Mouse (Mus musculus): ENCODE results near the gene Rgs9bp.

Gene Rgs9bp

GRCm38 (mm10) chr7:35585191-35586054 is at the start of gene Rgs9bp:
TSS of gene Rgs9bp (minus strand) at chr7:35585582.
- no peak for DNase-seq (ENCODE audit: low read depth, low spot score)

GRCm38 (mm10) chr7:35628496-35628895 is 43.1 kb upstream of the Rgs9bp start:
- DNase-seq (ENCODE audit: low read depth, low spot score), result no peak

- DNase-seq (ENCODE audit: low read depth, low spot score), result no peak
Observed at GRCm38 (mm10) chr7:35627371-35627770, 42.0 kb upstream of the Rgs9bp start.

GRCm38 (mm10) chr7:35626038-35626437 is 40.7 kb upstream of the Rgs9bp start:
- no peak for DNase-seq (ENCODE audit: low read depth, low spot score)

GRCm38 (mm10) chr7:35622626-35623025 is 37.2 kb upstream of the Rgs9bp start:
- no peak for DNase-seq (ENCODE audit: low read depth, low spot score)

GRCm38 (mm10) chr7:35617513-35617912 is 32.1 kb upstream of the Rgs9bp start:
- no peak for DNase-seq (ENCODE audit: low read depth, low spot score)

GRCm38 (mm10) chr7:35609245-35609644 is 23.9 kb upstream of the Rgs9bp start:
- DNase-seq (ENCODE audit: low read depth, low spot score), result no peak

- DNase-seq (ENCODE audit: low read depth, low spot score), result no peak
Observed at GRCm38 (mm10) chr7:35606816-35607215, 21.4 kb upstream of the Rgs9bp start.

- no peak for DNase-seq (ENCODE audit: low read depth, low spot score)
Observed at GRCm38 (mm10) chr7:35602766-35603165, 17.4 kb upstream of the Rgs9bp start.

- no peak for DNase-seq (ENCODE audit: low read depth, low spot score)
Observed at GRCm38 (mm10) chr7:35601106-35601505, 15.7 kb upstream of the Rgs9bp start.

- DNase-seq (ENCODE audit: low read depth, low spot score), result no peak
Observed at GRCm38 (mm10) chr7:35600031-35600430, 14.6 kb upstream of the Rgs9bp start.

GRCm38 (mm10) chr7:35599492-35599891 is 14.1 kb upstream of the Rgs9bp start:
- DNase-seq (ENCODE audit: low read depth, low spot score), result no peak

GRCm38 (mm10) chr7:35594311-35594710 is 8.9 kb upstream of the Rgs9bp start:
- no peak for DNase-seq (ENCODE audit: low read depth, low spot score)

- DNase-seq (ENCODE audit: low read depth, low spot score), result peak; percentile 39
Observed at GRCm38 (mm10) chr7:35590731-35591191, 5.4 kb upstream of the Rgs9bp start.

- DNase-seq (ENCODE audit: low read depth, low spot score), result no peak
Observed at GRCm38 (mm10) chr7:35589485-35589884, 4.1 kb upstream of the Rgs9bp start.

- DNase-seq (ENCODE audit: low read depth, low spot score), result no peak
Observed at GRCm38 (mm10) chr7:35588680-35589428, 3.5 kb upstream of the Rgs9bp start.

- DNase-seq (ENCODE audit: low read depth, low spot score), result no peak
Observed at GRCm38 (mm10) chr7:35587728-35588127, 2.3 kb upstream of the Rgs9bp start.

GRCm38 (mm10) chr7:35586906-35587445 is 1.6 kb upstream of the Rgs9bp start:
- no peak for DNase-seq (ENCODE audit: low read depth, low spot score)

- DNase-seq (ENCODE audit: low read depth, low spot score), result peak; percentile 96
Observed at GRCm38 (mm10) chr7:35586055-35586905, 898 bp upstream of the Rgs9bp start, which contains the start of gene Ankrd27. TSS of gene Ankrd27 (plus strand) at chr7:35586244.

GRCm38 (mm10) chr7:35584786-35585190 is 594 bp downstream of the Rgs9bp start:
- no peak for DNase-seq (ENCODE audit: low read depth, low spot score)

- DNase-seq (ENCODE audit: low read depth, low spot score), result no peak
Observed at GRCm38 (mm10) chr7:35584068-35584785, 1.2 kb downstream of the Rgs9bp start.

Data from brain, embryonic 18.5 days (tissue).